Mouse (Mus musculus): ENCODE results near the gene Hivep3.

Gene Hivep3

DNA sequence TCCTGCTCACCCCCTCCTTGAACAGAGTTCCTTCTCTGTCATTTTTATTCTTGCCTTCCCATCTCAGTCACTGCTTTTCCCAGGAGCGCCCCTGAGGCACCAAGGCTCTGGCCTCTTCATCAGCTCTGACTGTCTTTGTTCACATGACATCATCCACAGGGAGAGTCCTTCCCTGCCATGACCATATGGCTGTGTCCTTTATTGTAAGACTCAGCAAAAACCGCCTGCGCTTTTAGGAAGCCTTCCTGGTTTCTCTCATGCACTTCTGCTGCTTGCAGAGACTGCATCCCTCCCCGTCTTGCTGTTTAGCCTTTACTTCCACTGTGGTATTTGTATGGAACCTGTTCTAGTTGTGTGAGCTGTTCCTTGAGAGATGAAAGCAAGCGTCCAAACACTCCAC, 216.6 kb downstream of the Hivep3 start:
- peak; percentile 75 for DNase-seq

- DNase-seq: peak; percentile 80
Observed at GRCm38 (mm10) chr4:119951081-119951480, 217.5 kb downstream of the Hivep3 start.

DNA sequence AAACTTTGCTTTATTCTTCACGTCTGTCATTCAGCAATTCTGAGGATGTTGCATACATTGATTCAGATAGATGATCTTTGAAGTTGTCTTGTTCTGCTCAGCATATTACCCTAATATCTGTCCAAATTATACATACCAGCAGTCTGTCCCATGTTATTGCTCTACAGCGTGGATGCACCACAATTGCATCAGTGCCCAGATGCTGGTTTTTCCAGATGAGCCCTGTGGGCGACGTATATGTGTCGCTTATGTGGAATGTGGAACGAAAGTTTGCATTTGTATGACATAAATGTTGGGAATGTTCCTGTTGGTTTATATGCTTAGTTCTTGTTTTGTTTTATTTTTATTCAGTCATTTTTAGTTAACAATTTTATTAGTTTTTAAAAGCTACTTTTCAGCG, 221.4 kb downstream of the Hivep3 start:
- no peak for DNase-seq

DNA sequence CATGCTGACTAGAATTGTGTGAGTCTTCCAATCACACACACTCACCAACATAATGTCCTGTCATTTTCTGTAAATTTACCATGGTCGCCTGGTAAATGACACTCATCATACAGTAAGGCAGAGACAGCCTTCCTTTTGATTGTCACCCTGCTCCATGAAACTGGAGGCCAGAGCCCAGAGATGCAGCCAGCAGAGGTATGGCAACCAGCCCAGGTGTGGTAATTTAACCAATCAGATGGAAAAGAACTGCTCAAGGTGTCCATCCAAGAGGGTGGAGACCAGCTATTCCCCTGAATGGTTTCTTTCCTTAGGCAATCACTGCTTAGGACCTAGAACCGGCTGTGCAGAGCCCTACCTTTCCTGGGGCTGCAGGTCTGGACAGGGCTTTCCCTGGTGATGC, 224.4 kb downstream of the Hivep3 start:
- DNase-seq: no peak

DNA sequence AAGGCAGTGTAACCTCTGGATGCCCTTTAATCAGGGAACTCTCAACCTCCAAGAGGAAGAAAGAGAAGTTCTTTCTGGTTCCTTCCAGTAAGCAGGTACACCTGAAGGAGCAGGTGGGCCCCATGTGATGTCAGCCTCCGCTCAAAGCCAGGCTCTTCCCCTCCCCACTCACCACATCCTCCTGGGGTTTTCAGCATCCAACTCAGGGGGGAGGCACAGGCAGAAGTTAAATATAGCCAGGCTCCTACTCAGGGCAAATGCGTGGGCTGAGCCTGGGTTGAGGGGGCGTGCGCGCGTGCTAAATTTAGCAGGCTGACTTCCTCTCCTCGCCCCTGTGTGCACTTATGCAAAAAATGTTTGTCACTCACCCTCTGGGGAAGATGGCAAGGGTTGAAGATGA, 225.7 kb downstream of the Hivep3 start:
- DNase-seq: peak; percentile 96

DNA sequence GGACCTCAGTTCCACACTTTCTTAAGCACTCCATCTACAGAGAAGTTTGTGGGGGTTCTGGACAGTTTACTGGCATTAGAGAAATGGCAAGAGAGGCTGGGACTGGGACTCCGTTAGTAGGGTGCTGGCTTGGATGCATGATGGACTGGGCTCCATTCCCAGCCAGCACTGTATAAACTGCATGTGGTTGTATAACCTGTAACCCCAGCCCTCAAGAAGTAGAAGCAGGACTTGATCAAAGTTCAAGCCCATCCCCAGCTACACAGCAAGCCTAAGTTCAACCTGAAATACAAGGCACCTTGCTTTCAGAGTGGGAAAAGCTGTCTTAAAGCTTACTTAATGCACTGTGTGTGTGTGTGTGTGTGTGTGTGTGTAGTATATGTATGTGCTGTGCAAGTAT, 226.3 kb downstream of the Hivep3 start:
- DNase-seq: no peak

DNA sequence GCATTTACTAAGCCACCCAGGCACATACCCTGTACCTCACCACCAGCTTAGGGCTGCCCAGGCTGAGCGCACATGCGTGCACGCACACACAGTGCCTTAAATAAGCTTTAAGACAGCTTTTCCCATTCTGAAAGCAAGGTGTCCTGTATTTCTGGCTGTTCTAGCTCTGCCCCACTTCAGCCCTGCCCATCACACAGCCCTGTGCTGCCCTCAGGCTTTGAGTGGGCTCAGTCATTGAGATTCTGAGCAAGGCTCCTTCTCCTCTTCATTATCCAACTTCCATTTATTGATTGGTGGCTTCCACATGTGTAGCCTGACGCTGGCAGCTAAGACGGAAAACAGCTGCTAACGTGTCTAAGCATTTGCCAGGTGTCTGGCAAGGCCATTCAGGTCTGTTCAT, 226.9 kb downstream of the Hivep3 start:
- no peak for DNase-seq

GRCm38 (mm10) chr4:119961164-119961563, 227.6 kb downstream of the Hivep3 start:
- DNase-seq: no peak

DNA sequence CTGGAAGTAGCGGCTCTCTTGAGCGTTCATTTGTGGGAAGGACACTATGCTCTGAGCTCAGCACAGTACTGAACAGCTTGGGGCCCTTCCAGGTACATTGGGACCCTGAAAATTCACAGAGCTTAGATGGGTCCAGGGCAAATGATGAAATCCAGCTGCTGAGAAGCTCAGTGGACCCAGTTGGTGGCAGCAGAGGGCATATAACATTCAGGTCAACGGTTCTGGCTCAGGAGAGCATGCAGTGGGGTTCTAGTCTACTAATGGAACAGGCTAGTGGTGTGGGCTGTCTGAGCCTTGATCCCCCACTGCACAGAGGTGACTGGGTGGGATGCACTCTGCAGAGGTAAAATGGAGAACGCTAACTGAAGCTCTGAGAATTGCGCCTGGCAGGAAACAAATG, 228.5 kb downstream of the Hivep3 start:
- DNase-seq: no peak

DNA sequence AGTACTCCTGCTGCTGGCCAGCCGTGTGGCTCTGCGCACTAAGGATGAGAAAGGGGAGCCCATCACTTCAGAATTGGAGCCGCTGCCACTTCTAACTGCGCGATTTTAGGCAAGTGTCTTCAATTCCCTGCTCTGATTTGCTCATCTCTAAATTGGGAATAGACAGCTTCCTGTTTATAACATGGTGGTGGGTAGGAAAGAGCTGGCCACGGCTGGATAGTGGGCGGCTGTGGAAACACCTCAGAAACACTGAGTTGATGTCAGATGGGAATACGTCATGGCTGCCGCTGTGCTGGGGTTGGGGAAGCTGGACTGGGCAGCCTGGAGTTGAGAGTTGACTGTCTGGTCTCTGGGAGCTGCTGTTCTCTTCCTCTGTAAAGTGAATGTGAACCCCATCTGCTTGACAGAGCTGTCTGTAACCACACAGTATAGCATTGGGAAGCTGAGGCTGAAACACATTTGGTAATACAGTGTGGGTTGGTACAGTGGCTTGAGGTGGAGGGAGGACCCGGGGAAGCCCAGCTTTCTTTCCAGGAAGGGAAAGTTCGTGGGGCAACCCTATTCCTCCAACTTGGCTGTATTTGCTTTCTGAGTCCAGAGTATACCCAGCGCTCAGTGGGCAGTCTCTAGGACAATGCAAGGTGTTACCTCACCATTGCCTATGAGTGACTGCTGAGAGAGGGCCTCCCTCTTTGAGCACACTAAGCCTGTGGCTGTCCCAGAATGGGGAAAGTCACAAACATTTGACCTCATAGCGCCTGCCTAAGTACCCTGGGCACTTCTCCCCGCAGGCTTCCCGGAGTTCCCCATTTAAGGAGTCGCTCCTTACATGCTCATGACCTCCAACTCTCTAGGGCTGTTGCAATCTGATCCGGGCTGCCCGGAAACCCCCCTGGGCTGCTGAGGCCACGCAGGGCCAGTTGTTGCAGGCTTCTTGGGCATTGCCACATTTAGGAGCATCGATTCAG, 232.8 kb downstream of the Hivep3 start:
- peak; percentile 98 for DNase-seq

DNA sequence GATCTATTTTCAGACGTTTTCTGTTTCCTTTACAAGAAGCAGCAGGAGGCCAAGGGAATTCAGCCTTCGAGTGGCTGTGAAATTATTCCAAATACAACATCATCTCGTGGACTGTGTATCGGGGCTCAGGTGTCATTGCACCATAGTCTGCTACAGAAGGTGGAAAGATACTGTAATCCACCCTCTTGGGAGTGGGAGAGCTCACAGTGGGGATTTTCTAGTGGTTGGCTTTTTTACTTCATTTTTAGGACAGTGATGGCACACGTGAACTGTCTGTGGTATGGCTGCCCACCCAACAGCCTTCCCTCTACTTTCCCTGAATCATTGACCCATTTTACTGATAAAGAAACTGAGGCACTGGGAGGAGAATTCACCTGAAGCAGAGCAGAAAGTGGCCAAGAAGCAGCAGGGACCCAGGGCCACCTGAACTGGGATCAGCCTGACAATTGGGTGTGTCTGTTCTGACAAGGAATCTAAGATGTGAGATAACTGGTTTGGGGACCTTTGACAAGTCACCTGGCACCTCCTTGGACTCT, 233.6 kb downstream of the Hivep3 start:
- DNase-seq: no peak

- no peak for DNase-seq
Observed at GRCm38 (mm10) chr4:119967636-119968035, 234.1 kb downstream of the Hivep3 start.

- DNase-seq: peak; percentile 92
Observed at GRCm38 (mm10) chr4:119968071-119968470, 234.5 kb downstream of the Hivep3 start.

- no peak for DNase-seq
Observed at GRCm38 (mm10) chr4:119968887-119969286, 235.3 kb downstream of the Hivep3 start.

GRCm38 (mm10) chr4:119970166-119970565, 236.6 kb downstream of the Hivep3 start:
- no peak for DNase-seq

DNA sequence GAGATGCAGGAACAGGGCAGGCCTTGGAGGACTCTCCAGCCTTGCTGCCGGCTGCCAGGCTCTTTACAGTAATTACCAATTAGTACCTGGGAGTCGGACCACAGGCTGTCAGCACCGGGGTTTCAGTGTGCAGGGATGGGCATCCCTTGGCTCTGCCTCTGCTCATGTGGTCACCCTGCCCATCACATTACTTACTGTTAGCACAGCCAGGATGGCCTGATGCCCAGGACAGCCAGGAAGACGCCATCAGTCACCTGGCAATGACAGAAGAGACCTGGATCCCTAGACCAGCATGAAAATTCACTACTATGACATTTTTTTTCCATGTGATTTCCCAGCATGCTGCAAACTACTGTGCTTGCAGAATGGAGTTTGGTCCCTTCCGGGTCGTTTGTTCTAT, 238.8 kb downstream of the Hivep3 start:
- no peak for DNase-seq

- DNase-seq: no peak
Observed at GRCm38 (mm10) chr4:119973729-119974605, 240.4 kb downstream of the Hivep3 start.

DNA sequence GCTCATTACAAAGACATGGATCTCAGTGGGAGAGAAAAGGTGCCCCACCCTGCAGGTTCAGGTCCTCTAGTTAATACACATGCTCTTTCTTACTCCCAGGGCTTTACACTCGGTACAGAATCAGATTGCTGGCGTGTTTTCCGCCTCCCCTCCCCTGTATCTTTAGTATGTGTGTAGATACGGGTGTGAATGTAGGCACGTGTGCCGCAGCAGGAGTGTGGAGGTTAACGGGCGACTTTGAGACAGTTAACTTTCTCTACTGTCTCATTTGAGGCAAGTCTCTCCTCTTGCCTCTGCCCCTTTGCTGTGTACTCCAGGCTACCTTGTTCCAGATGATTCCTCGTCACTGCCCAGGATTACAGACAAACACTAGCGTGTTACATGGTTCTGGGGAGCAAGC, 241.7 kb downstream of the Hivep3 start:
- no peak for DNase-seq

DNA sequence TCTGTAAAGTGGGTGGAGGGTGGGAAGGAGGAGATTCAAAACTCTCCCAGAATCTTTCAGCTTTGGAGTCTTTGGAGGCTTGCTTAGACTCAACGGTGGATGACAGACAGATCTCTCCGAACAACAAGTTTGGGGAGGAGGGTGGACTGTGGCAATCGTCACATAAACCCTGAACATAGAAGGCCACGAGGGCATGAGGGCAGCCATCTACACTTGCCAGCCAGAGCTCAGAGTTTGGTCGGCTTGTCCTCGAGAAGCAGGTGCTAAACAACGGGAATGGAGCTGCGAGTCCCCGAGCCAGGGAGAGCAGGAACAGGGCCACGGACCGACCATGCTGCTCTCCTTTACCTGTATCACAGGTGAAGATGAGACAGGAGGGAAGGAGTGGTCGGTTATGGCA, 242.2 kb downstream of the Hivep3 start:
- DNase-seq: no peak

GRCm38 (mm10) chr4:119976428-119977168, 243.0 kb downstream of the Hivep3 start:
- DNase-seq: no peak

GRCm38 (mm10) chr4:119977817-119978491, 244.4 kb downstream of the Hivep3 start:
- peak; percentile 94 for DNase-seq

DNA sequence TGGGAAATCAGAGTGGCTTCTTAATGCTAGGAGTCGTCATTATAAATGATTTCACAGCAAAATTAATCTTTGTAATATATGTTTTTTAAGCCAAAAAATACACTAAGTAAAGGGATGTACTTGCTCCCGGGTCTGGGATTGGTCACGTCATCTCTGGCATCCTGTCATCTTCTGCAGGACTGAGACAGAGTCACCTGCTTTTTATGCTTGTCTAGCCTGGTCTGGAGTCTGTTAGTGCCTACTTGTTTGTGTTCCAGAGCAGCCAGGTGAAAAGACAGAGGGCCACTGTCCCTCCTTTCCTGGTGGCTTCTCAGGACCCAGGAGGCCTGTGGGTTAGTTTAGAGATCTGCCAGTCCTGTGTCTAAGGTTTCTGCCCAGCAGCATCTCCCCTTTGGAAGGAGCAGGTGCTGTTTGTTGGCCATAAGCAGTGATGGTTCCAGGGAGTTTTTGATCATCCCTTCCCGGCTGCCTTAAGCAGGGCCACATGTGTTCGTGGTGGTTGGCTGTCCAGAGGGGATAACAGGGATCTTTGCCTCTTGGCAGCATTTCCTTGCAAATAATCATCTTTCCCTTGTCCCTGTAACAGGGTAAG, 245.8 kb downstream of the Hivep3 start:
- DNase-seq: no peak
